Mouse (Mus musculus): ENCODE data around the gene Actc1. TPM values are rescaled to one million over a fixed set of nuclear protein-coding genes. Genes with fewer than 3 reads are reported as not detected.

The Actc1 gene
- polyA plus RNA-seq, 2 experiments: 1.4 to 1.6 TPM

DNA sequence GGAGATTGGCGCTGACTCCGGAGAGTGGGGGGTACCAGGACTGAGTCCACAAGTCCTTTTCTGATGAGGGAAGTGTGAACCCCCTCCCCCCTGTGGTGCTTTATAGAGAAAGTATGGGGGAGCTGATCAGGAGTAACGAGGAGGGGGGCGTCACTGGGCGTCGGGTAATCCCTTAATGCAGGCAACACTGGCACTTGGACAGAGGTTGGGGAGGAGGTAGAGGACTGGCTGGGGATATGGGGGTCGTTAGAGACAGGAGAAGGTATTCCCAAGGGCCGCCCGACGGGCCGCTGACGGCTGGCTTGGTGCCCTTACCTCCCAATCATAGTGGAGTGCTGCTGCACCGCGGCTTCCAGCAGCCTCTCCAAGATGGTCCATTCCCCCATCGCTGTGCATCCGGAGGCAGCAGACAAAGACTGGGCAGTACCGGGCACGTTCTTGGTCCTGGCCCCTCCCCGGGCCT is 40.6 kb downstream of the Actc1 start:
- 6% methylated on average over 19 of the region's 19 CpGs for WGBS (ENCODE audit: insufficient replicate concordance)
- Histone ChIP-seq H3K36me3 (replicated peaks; ENCODE audit: control insufficient read depth, insufficient read depth, low read depth) (no peaks in the 10 kb centered on the region), H3K9me3 (ENCODE audit: control insufficient read depth, low read length) (no peaks in the 10 kb centered on the region), H3K4me3 (ENCODE audit: insufficient read depth in 1 of 2, low read depth in 2 of 2, low read length in 2 of 2) (no peak overlapping the region), H3K27me3 (ENCODE audit: control insufficient read depth, insufficient read depth, low read length) (peaks cover 25% of the 10 kb centered on the region), H3K4me1 (replicated peaks; ENCODE audit: control insufficient read depth in 2 of 2, insufficient read depth in 2 of 2, low read length in 1 of 2) (no peaks in the 10 kb centered on the region), H3K4me2 (ENCODE audit: low read depth) (no peak overlapping the region), H3K27ac (no peak overlapping the region), H3K9ac (replicated peaks) (no peak overlapping the region)
- TF ChIP-seq EP300 (IDR thresholded peaks at IDR 0.05; ENCODE audit: low read depth) (no peak), CTCF (IDR thresholded peaks at IDR 0.05; ENCODE audit: low read depth) (no peak)
- DNase-seq (ENCODE audit: low read depth in 3 of 3, low spot score in 3 of 3) (no peak), ATAC-seq (ENCODE audit: insufficient read depth) (no peak)

DNA sequence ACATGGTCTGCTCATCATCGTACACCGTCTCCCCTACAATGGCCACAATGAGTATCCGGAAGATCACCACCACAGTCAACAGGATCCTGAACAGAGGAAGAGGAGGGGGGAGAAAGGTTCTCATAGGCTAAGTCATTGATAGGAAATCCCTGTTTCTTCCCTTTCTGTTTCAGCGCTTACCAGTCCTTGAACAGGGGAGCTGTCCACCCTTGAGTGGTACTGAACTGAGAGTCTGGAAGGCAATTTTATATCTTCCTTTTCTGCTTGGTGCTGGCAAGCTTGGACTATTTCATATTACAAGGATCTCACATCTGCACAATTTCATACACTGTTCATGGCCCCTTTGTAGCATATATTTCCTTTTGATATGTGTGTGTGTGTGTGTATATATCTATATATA is 41.5 kb downstream of the Actc1 start:
- Histone ChIP-seq H3K4me1 (replicated peaks; ENCODE audit: control insufficient read depth in 2 of 2, insufficient read depth in 2 of 2, low read length in 1 of 2) (no peaks in the 10 kb centered on the region), H3K4me3 (ENCODE audit: insufficient read depth in 1 of 2, low read depth in 2 of 2, low read length in 2 of 2) (no peak overlapping the region), H3K36me3 (replicated peaks; ENCODE audit: control insufficient read depth, insufficient read depth, low read depth) (no peaks in the 10 kb centered on the region), H3K9me3 (ENCODE audit: control insufficient read depth, low read length) (no peaks in the 10 kb centered on the region), H3K27ac (no peak overlapping the region), H3K27me3 (ENCODE audit: control insufficient read depth, insufficient read depth, low read length) (peaks cover 25% of the 10 kb centered on the region), H3K9ac (replicated peaks) (no peak overlapping the region), H3K4me2 (ENCODE audit: low read depth) (no peak overlapping the region)
- peak in 2 of 3 experiments; percentile 4 to 9 for DNase-seq (ENCODE audit: low read depth in 3 of 3, low spot score in 3 of 3)
- TF ChIP-seq CTCF (IDR thresholded peaks at IDR 0.05; ENCODE audit: low read depth): no peak
- TF ChIP-seq EP300 (IDR thresholded peaks at IDR 0.05; ENCODE audit: low read depth): no peak
- WGBS (ENCODE audit: insufficient replicate concordance): 46% methylated on average over 4 of the region's 4 CpGs
- ATAC-seq (ENCODE audit: insufficient read depth): no peak

DNA sequence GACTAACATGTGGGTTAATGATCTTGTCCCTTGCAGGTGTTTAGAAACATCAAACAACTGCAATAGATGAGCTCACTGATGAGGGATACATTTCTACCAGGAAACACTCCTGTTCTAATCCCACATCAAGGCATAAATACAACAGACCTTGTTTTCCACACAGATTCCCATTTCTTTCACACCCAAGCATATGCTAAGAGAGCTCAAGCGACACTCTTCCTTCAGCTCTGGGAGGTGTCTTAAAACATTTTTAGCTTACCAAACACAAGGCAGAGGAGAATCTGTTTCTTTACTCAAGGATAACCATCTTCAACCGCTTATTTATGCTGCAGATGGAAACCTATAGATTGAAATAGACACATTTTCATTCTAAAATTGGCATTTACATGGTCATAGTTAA is 45.0 kb downstream of the Actc1 start:
- Histone ChIP-seq H3K9me3 (ENCODE audit: control insufficient read depth, low read length) (no peaks in the 10 kb centered on the region), H3K36me3 (replicated peaks; ENCODE audit: control insufficient read depth, insufficient read depth, low read depth) (no peaks in the 10 kb centered on the region), H3K27ac (no peak overlapping the region), H3K27me3 (ENCODE audit: control insufficient read depth, insufficient read depth, low read length) (peaks cover 9% of the 10 kb centered on the region), H3K9ac (replicated peaks) (no peak overlapping the region), H3K4me2 (ENCODE audit: low read depth) (no peak overlapping the region), H3K4me3 (ENCODE audit: insufficient read depth in 1 of 2, low read depth in 2 of 2, low read length in 2 of 2) (no peak overlapping the region), H3K4me1 (replicated peaks; ENCODE audit: control insufficient read depth in 2 of 2, insufficient read depth in 2 of 2, low read length in 1 of 2) (no peaks in the 10 kb centered on the region)
- DNase-seq (ENCODE audit: low read depth in 3 of 3, low spot score in 3 of 3) (no peak), ATAC-seq (ENCODE audit: insufficient read depth) (no peak)
- 39% methylated on average over 2 of the region's 2 CpGs for WGBS (ENCODE audit: insufficient replicate concordance)
- TF ChIP-seq EP300 (IDR thresholded peaks at IDR 0.05; ENCODE audit: low read depth): no peak
- no peak for TF ChIP-seq CTCF (IDR thresholded peaks at IDR 0.05; ENCODE audit: low read depth)

DNA sequence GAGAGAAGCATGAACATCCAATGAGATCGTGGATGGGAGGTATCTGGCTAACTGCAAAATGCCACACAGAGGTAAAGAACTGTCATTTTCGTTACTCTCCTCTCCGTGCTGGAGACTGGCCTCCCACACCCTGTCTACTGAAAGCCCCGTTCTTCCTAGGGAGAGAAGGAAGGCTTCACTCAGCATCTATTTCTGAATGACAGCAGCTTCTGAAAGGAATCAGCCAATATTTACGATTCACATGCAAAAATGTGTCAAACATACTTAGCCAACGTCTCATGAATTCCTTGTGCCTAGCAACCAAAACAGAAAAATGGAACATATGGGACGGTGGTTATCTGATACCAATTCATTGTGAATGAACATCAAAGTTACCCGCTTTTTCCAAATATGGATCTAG is 55.9 kb downstream of the Actc1 start:
- no peak overlapping the region for H3K27ac ChIP-seq
- ATAC-seq (ENCODE audit: insufficient read depth) (no peak), DNase-seq (ENCODE audit: low read depth in 3 of 3, low spot score in 3 of 3) (no peak)
- H3K9ac ChIP-seq (replicated peaks): no peak overlapping the region
- no peak for TF ChIP-seq EP300 (IDR thresholded peaks at IDR 0.05; ENCODE audit: low read depth)
- TF ChIP-seq CTCF (IDR thresholded peaks at IDR 0.05; ENCODE audit: low read depth): no peak
- H3K4me1 ChIP-seq (replicated peaks; ENCODE audit: control insufficient read depth in 2 of 2, insufficient read depth in 2 of 2, low read length in 1 of 2): no peaks in the 10 kb centered on the region
- H3K4me2 ChIP-seq (ENCODE audit: low read depth): no peak overlapping the region
- H3K9me3 ChIP-seq (ENCODE audit: control insufficient read depth, low read length): no peaks in the 10 kb centered on the region
- WGBS (ENCODE audit: insufficient replicate concordance): 54% methylated on average over 8 of the region's 8 CpGs
- H3K36me3 ChIP-seq (replicated peaks; ENCODE audit: control insufficient read depth, insufficient read depth, low read depth): no peaks in the 10 kb centered on the region
- no peak overlapping the region for H3K4me3 ChIP-seq (ENCODE audit: insufficient read depth in 1 of 2, low read depth in 2 of 2, low read length in 2 of 2)
- H3K27me3 ChIP-seq (ENCODE audit: control insufficient read depth, insufficient read depth, low read length): no peaks in the 10 kb centered on the region

Other genes with a start within 250 kb of the Actc1 start
- gene Scg5, start 224.4 kb downstream of the Actc1 start, polyA plus RNA-seq (2012; rRNA removed): 0.13 TPM in 2 replicates
- not detected in 2 replicates for gene Scg5, start 224.4 kb downstream of the Actc1 start, polyA plus RNA-seq (2014; fragmentation: Nextera tagmentation; extraction: Ambion mirVana)
- 9.3 and 14.4 TPM in 2 replicates for gene Arhgap11a, start 204.9 kb downstream of the Actc1 start, polyA plus RNA-seq (2012; rRNA removed)
- gene Arhgap11a, start 204.9 kb downstream of the Actc1 start, polyA plus RNA-seq (2014; fragmentation: Nextera tagmentation; extraction: Ambion mirVana): 3.6 and 3.9 TPM in 2 replicates
- 0.04 TPM in 1 of 2 replicates, not detected in the other for gene Gjd2, start 39.9 kb downstream of the Actc1 start, polyA plus RNA-seq (2012; rRNA removed)
- gene Gjd2, start 39.9 kb downstream of the Actc1 start, polyA plus RNA-seq (2014; fragmentation: Nextera tagmentation; extraction: Ambion mirVana): not detected in 2 replicates
- gene Aqr, start 133.5 kb upstream of the Actc1 start, polyA plus RNA-seq (2012; rRNA removed): 13.1 and 16.4 TPM in 2 replicates
- gene Aqr, start 133.5 kb upstream of the Actc1 start, polyA plus RNA-seq (2014; fragmentation: Nextera tagmentation; extraction: Ambion mirVana): 21.6 and 21.8 TPM in 2 replicates
- 1.4 and 2.5 TPM in 2 replicates for gene Zfp770, start 147.9 kb upstream of the Actc1 start, polyA plus RNA-seq (2012; rRNA removed)
- 1.5 and 1.9 TPM in 2 replicates for gene Zfp770, start 147.9 kb upstream of the Actc1 start, polyA plus RNA-seq (2014; fragmentation: Nextera tagmentation; extraction: Ambion mirVana)

All from liver, embryonic 14.5 days (tissue).